Mouse (Mus musculus) spleen, postnatal 14 days (tissue): ENCODE results near the gene Dcaf5.
A peak's percentile ranks its signal among the peaks of the same experiment; 100 is the strongest.

Source experiments
- DNase-seq, 2 experiments: peaks; one replicate each; pipeline ENCODE4 v3.0.0; 2021 to 2022; ENCODE audit warnings: low spot score in 2 of 2

The Dcaf5 gene

DNA sequence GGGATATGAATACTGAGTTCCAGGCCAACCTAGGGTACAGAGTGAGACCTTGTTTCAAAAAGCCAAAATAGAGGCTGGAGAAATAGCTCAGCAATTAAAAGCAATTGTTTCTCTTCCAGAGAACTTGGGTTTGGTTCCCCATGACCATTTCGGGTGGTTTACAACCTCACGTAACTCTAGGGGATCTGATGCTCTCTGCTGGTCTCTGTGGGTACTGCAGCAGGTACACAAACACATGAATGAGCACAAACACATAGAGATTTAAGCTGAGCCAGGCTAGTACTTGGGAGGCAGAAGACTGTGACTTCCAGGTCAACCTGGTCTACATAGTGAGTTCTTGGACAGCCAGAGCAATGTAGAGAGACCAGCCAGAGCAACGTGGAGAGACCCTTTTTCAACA, 28.6 kb downstream of the Dcaf5 start:
- peak; percentile 35 to 54 for DNase-seq

DNA sequence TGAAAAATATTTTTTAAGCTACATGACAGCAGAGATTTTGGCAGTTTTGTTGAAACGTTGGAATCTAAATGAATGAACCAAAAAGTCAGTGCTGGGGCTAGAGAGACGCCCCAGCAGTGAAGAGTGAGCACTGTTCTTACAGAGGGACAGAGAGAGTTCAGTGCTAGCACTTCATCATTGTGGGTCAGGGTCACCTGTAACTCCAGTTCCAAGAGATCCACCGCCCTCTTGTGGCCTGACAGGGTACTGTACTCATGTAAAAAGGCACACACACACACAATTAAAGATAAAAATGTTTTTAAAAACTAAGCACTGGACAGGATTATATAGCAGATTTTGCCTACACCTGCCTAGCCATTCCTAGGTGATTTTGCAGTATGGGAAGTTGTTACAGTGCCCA, 29.8 kb downstream of the Dcaf5 start:
- DNase-seq, result peak; percentile 31 to 52

DNA sequence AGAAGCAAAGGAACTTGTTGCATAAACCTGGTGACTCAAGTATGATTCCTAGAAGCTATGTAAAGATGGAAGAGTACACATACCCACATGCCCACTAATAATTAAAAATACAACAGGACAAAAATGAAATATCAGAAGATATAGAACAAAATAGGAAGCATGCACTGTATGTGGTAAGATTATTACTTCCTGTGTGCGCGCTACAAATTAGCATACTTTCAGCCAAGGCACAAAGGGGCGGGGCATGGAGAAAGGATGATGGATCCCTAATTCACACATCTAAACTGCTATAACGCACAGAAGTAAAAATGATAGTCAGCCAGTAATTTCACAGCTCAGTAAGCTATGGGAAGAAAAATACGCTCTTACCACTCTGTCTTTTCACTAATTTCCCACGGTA, 32.3 kb downstream of the Dcaf5 start:
- DNase-seq, result no peak

DNA sequence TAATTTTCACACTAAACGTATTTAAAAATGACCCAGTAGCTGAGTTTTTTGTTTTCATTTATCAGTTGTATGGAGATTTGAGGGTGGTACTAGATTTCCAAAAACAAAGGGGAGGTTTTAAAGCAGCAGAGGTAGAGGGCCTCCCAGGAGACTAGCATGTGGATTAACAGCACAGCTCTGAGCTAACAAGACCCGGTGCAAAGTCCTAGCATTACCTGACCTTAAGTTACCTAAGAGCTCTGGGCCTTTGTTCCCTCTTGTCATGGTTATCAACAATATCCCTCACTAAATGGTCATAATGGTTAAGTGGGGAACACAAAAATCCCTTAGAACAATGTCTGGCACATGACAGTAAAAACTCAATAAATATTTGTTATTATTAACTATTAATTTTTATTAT, 37.3 kb downstream of the Dcaf5 start:
- DNase-seq, result no peak

DNA sequence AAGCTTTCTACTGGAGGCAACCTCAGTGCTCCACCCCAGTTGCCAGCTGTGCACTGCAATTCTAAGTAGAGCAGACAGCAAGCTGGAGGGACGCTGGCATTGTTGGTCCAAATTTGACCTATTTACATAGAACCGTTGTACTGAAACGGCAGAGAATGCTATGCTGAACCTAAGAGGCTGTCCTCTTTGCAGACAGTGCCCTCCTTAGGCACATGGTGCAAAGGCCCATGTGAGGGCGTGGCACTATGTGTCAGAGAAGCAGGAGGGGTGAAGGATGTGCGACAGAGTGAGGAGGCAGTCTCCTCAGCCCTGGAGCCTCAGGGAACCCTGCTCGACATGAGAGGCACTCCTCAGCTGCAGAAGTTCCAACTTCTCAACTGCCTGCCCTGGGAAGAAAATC, 40.0 kb downstream of the Dcaf5 start:
- DNase-seq, result no peak

DNA sequence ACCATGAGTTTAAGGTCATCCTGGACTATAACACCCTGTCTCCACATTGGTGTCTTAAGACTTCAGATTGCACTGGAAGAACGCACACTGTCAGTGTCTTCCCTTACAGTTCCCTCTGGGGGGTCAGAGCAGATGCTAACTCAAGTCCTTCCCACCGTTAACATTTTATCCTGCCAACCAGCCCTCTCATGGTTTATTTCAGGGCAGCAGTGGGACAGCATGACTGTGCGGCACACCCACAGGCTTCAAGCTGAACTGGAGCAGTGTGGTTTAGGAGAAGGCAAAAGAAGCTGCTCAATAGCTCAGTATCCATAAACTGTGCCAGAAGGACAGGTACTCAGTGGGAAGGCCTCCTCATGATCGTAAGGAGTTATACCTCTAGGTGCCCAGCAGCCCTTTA, 41.1 kb downstream of the Dcaf5 start:
- no peak for DNase-seq

DNA sequence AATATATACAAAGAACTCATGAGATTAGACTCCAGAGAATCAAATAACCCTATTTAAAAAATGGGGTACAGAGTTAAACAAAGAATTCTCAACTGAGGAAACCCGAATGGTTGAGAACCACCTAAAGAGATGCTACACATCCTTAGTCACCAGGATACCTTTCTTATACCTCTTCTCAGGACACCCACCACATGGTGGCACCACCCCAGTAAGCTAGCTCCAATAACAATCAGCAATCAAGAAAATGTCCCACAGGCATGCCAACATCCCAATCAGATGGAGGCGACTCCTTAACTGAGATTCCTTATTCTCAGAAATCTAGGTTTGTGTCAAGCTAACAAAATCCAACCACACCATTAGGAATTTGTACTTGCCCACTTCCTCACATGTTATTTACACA, 42.4 kb downstream of the Dcaf5 start:
- peak in 1 of 2 experiments; percentile 5 for DNase-seq

DNA sequence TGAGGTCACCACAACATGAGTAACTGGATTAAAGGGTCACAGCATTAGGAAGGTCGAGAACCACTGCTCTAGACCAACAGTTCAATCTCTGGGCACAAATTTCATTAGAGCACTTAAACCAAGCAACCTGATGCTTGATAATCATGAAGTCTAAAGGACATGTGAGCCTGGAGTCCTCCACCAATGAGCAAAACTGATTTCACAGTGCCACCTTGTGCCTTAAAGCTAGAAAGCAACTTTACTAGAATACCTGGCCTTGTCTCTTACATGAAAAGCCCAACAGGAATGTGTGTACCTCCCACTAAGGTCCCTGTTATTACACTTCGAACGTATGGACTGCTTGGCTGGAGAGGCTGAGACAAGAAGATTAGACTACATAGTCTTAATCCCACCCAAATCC, 47.0 kb downstream of the Dcaf5 start:
- no peak for DNase-seq

DNA sequence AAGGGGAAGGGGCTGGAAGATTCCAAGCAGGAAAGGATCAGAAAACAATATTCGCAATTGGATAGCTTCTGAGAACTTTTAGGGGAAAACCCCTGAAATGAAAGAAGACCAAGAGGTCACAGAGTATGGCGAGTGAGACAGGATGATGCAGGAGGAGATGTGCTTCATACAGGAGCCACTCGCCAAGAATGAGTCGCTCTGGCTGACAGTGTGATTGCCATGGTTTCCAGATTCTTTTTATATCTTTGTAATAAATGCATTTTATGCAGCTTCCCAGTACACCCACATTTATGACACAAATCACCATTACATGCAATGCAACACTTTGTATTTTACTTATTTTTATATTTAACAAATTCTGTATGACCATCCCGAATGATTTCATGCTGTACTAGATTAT, 49.1 kb downstream of the Dcaf5 start:
- DNase-seq, result no peak

DNA sequence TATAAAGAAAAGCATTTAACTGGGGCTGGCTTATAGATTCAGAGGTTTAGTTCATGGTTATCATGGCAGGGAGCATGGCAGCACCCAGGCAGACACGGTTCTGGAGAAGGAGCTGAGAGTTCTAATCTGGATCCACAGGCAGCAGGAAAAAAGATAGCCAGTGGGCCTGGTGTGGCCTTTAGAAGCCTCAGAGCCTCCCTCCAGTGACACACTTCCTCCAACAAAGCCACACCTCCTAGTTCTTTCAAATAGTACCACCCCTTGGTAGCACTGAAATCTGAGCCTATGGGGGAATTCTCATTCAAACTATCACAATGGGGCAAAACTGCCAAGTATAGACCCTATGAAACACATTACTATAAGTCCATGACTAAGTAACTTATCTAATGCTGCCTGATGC, 51.0 kb downstream of the Dcaf5 start:
- no peak for DNase-seq

DNA sequence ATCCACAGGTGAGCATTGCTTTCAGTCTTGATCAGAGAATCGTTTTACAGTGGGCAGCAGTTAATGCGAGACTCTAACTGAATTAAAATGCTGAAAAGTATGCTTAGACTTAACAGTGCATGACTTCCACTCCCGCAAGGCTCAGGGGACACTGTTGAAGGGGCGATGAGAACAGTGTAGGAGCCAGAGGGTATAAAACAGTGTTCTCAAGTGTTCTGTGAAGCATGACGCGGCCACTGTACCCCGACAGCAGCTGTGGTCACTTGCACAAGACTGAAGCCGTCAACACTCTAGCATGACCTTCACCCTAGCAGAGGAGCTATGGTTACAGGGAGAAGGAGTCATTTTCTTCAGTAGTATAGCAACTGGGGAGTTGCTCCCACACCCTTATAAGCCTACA, 52.9 kb downstream of the Dcaf5 start:
- no peak for DNase-seq

DNA sequence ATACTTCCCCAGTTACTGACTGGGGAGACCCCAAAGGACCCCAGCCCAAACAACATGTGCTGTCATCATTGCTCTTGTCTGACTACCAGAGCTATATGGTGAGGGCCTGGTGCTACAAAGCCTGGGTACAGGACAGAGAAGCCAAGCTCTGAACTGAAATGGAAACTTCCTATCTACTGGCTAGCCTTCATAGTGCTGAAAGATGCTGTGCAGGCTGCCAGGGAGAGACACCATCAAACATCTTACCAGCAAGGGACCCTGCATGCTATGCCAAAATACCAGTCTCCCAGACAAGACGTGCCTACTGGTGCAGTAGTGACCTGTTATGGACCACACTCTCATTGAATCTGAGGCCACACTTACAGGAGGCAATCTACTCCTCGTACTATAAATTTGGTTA, 53.6 kb downstream of the Dcaf5 start:
- DNase-seq, result no peak

DNA sequence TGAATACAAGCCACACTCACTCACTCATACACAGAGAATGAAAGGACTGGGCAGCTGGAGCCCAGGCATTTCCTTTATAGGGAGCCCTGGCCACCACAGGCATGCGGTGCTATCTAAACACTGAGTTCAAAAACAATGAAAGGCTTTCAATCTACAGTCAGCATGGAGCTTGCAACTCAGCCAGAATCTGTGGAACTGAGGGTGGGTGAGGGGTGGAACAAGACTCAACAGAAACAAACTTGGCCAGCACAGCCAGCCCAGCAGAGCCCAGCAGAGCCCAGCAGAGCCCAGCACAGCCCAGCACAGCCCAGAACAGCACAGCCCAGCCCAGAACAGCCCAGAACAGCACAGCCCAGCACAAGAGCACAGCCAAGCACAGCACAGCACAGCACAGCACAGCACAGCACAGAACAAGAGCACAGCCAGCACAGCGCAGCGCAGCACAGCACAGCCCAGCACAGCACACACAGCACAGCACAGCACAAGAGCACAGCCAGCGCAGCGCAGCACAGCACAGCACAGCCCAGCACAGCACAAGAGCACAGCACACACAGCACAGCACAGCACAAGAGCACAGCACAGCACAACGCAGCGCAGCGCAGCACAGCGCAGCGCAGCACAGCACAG, 56.5 kb downstream of the Dcaf5 start:
- no peak for DNase-seq

DNA sequence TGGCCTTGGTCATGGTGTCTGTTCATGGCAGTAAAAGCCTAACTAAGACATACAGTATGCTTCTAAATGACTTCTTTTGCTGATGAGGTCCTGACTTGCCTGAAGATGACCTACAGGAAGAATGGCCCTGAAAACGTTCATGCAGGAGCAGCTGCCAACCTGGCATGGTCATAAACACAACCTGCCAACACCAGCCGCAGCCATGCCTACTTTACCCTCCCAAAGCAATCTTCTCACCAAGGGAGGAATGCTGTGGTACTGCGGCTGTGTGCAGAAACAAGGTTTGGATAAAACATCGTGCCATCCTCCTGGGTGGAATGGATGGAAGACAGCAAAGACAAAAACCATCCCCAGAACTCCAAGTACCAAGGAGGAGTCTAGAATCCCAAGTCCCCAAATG, 57.0 kb downstream of the Dcaf5 start:
- DNase-seq, result no peak

DNA sequence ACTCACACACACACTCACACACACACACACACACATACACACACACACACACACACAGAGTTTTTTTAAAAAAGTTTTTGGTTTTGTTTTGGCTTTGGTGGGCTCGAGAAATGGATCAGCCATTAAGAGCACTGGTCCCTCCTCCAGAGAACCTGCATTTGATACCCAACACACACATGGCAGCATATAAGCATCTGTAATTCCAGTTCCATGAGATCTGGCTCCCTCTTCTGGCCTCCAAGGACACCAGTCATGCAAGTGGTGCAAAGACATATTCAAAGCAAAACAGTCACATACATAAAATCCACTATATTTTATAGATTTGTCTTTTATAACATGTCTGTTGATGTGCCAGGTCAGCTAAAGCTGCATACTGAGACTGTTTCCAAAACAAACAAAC, 58.8 kb downstream of the Dcaf5 start:
- DNase-seq, result no peak

DNA sequence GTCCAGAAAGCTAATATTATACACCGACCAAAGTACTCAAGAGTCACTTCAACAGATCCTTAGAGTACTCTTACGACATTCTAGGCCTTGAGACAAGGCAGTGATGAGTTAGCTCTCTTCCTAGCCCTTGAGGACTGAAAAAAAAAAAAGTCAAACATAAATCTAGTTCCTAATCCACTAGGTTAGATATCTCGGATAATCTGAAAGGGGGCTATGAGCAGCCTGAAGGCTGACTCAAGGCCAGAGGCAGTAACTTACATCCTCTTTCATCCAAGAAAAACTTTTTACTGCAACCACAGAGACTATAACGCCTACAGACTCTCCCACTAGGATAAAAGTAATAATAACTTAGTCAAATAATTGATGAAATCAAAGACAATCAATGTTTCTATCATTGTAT, 60.7 kb downstream of the Dcaf5 start:
- DNase-seq, result no peak

DNA sequence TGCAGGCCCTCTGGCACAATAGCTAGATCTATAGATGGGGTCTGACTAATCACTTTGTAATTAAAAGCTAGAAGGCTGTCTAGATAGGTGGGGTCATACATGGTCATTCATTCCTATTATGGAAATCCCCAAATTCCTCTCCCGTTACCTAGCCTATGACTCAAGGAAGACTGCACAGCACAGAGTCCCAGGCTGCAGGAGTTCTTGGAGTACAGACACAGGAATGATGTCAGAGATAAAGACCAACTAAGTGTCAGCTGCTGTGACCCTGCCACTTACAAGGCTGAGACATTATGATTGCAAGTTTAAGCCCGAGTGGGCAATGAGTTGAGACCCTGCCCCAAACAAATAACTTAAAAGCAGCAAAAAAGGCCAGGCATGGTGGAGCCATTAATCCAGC, 61.7 kb downstream of the Dcaf5 start:
- no peak for DNase-seq

DNA sequence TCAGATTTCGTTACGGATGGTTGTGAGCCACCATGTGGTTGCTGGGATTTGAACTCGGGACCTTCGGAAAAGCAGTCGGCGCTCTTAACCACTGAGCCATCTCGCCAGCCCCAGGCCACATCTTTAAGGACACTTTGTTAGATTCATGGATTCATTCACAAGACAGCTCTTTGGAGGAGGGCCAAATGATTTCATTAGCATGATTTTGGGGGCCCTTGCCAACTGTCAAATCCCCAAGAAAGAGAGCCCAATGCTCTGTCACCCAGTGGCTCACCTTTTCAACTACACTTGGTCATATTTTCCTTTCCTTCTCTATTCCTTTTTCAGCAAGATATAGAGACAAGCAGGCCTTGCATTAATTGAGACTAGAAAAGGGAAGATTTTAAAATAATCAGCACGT, 63.5 kb downstream of the Dcaf5 start:
- no peak for DNase-seq

DNA sequence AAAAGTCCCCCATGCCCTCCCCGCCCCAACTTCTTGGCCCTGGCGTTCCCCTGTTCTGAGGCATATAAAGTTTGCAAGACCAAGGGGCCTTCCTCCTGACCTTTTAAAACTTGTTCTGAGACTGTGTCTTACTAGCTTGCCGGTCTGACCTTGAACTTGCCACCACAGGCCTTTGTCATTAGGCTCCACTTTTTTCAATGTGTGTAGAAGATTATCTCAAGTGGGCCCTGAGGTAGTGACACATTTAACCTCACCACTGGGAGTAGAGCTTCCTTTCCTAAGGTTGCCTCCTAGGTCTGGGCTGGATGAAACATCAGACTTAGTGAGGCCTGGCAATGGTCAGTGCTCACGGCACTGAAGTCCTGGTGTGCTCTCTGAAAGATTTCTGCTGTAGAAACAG, 69.2 kb downstream of the Dcaf5 start:
- no peak for DNase-seq

DNA sequence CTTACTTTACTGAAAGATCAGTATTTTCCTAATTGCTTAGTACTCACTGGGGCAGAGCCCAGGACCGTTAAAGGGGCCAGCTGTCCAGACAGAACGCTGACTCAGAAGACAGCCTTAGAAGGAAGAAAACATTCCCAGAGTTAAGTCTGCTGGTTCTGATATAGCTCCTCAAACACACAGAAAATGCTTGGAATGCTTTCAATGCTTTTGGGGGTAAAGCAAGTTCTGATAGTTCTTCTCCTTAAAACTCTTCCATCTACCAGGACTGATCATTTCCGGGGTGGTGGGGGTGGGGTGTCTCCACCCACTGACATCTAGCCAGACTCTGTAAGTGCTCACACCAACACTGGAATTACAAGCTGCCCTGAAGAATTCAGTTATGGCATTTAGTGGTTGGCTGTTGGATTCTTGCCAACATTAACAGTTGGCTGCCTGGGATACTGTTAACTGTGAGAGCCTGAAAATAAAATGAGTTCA, 70.4 kb downstream of the Dcaf5 start:
- no peak for DNase-seq

DNA sequence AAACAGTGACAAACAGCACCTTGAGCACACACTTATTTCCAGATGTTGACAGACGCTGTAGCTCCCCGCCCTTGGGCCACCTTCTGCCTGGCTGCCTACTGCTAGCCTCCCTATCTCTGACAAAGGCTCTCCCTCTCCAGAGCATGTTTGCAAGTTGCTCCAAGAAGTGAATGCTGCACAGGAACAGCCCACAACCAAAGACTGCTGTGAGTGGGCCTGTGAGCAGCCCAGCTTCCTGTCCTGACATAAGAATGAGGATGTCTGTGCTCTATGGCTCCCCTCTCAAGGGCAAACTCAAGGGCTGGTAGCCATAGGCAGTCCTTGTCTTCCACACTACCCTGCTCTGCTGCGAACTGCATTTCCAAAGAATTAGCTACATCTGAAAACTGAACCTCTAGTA, 71.1 kb downstream of the Dcaf5 start:
- no peak for DNase-seq

DNA sequence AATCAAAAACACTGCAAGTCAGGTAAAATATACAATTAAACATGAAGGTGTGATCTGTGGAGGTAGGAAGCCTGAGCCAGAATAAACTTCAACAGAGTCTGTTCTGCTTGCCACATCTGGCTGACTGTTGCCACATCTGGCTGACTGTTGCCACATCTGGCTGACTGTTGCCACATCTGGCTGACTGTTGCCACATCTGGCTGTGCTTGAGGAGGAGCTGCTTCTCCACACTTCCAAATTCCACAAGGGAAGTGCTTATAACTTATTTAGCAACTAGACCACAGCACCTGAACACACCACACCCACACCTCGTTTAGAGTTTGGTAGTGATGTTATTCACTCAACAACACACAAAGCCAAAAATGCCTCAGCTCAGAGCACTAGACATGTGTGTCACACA, 74.7 kb downstream of the Dcaf5 start:
- DNase-seq, result no peak

DNA sequence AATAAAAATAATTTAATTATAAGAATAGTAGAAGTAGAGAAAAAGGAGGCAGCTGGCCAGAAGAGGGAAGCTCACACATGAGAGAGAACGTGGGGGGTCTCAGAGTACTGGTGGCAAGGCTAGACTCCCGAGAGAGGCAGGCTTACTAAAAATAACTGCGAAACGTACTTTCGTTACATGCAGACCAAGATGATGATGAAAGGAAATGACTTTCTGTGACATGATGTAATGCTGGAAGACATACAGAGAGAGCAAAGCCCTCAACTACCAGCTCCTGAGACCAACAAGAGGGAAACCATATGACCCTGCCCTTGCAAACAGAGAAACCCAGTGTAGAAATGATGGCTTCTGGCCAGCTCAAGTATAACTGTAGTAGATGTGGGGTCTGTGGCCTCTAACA, 76.1 kb downstream of the Dcaf5 start:
- no peak for DNase-seq

DNA sequence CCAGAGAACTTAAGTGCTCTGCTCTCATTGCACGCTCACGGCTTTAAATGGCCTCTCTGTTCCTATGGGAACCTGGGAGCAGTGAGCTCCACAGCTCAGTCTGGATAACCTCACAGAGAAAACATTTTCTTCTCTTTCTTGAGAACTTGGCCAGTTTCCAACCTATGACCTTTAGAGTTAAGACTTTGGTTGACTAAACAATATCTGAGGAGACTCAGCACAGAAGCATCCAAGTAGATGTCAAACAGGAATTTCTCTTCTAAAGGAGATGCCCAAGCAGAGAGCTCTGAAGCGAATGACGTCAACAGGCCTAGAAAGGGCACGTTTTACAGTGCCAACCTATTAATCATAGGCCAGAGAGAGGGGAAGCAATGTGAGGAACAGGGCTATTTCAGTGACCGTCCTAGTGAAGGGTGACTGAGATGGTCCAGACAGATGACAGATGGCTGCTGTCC, 91.6 kb downstream of the Dcaf5 start:
- no peak for DNase-seq
